Mouse (Mus musculus) MEL-GATA-1-ER (cell line): ENCODE data around the gene Ptpn18.
"Not testable (repeated sequence)": the region's sequence is repeated elsewhere in the genome, so short reads cannot be mapped to it uniquely, and the experiment has no call there.

Experiments
- DNase-seq: peaks from one replicate; pipeline ENCODE4 v3.0.0-alpha.2; 2012; ENCODE audit warnings: low read depth; ENCODE audit errors: extremely low read depth

Gene Ptpn18

GRCm38 (mm10) chr1:34513068-34513467, 53.5 kb downstream of the Ptpn18 start:
- no peak for DNase-seq

GRCm38 (mm10) chr1:34516595-34516994, 57.0 kb downstream of the Ptpn18 start:
- DNase-seq: peak; percentile 17

GRCm38 (mm10) chr1:34517297-34517696, 57.7 kb downstream of the Ptpn18 start:
- not testable (repeated sequence) for DNase-seq

- DNase-seq: not testable (repeated sequence)
Observed at GRCm38 (mm10) chr1:34517797-34518196, 58.2 kb downstream of the Ptpn18 start.

- no peak for DNase-seq
Observed at GRCm38 (mm10) chr1:34518259-34518658, 58.7 kb downstream of the Ptpn18 start.

GRCm38 (mm10) chr1:34522205-34522849, 62.8 kb downstream of the Ptpn18 start:
- no peak for DNase-seq

GRCm38 (mm10) chr1:34522850-34523244, 63.3 kb downstream of the Ptpn18 start:
- no peak for DNase-seq

- DNase-seq: no peak
Observed at GRCm38 (mm10) chr1:34523647-34524046, 64.1 kb downstream of the Ptpn18 start.
